Mouse (Mus musculus): Measurements from ENCODE around the gene Ctsk. TPM values are rescaled to one million over a fixed set of nuclear protein-coding genes. Genes with fewer than 3 reads are reported as not detected.
A peak's percentile ranks its signal among the peaks of the same experiment; 100 is the strongest.

The Ctsk gene
- polyA plus RNA-seq, 1 experiment = 1.2 TPM

GRCm38 (mm10) chr3:95486421-95486820, 12.6 kb upstream of the Ctsk start:
- Histone ChIP-seq H3K36me3 (ENCODE audit: control insufficient read depth, insufficient read depth, low read length) (no peaks in the 10 kb centered on the region), H3K27ac (ENCODE audit: control insufficient read depth, insufficient read depth, low read depth, low read length) (no peak overlapping the region), H3K27me3 (ENCODE audit: control insufficient read depth, insufficient read depth, low read length) (no peaks in the 10 kb centered on the region), H3K4me1 (ENCODE audit: control insufficient read depth, insufficient read depth, low read length) (no peaks in the 10 kb centered on the region), H3K4me3 (ENCODE audit: control insufficient read depth, low read depth, low read length) (no peak overlapping the region)
- TF ChIP-seq POLR2A (IDR thresholded peaks at IDR 0.05; ENCODE audit: control insufficient read depth, low read depth, low read length) (no peak), CTCF (IDR thresholded peaks at IDR 0.05; ENCODE audit: control insufficient read depth, insufficient read depth, insufficient replicate concordance, low read depth, low read length) (no peak)

- Histone ChIP-seq H3K4me1 (ENCODE audit: control insufficient read depth, insufficient read depth, low read length) (no peaks in the 10 kb centered on the region), H3K27ac (ENCODE audit: control insufficient read depth, insufficient read depth, low read depth, low read length) (no peak overlapping the region), H3K27me3 (ENCODE audit: control insufficient read depth, insufficient read depth, low read length) (no peaks in the 10 kb centered on the region), H3K4me3 (ENCODE audit: control insufficient read depth, low read depth, low read length) (no peak overlapping the region), H3K36me3 (ENCODE audit: control insufficient read depth, insufficient read depth, low read length) (no peaks in the 10 kb centered on the region)
- no peak for TF ChIP-seq POLR2A (IDR thresholded peaks at IDR 0.05; ENCODE audit: control insufficient read depth, low read depth, low read length)
- no peak for TF ChIP-seq CTCF (IDR thresholded peaks at IDR 0.05; ENCODE audit: control insufficient read depth, insufficient read depth, insufficient replicate concordance, low read depth, low read length)
These were observed 10.4 kb upstream of the Ctsk start for GRCm38 (mm10) chr3:95488679-95489078.

GRCm38 (mm10) chr3:95490238-95490637, 8.8 kb upstream of the Ctsk start:
- Histone ChIP-seq H3K36me3 (ENCODE audit: control insufficient read depth, insufficient read depth, low read length) (no peaks in the 10 kb centered on the region; the same call in 1 of the 2 replicates), H3K27me3 (ENCODE audit: control insufficient read depth, insufficient read depth, low read length) (no peaks in the 10 kb centered on the region), H3K4me1 (ENCODE audit: control insufficient read depth, insufficient read depth, low read length) (no peaks in the 10 kb centered on the region), H3K4me3 (ENCODE audit: control insufficient read depth, low read depth, low read length) (no peak overlapping the region), H3K27ac (ENCODE audit: control insufficient read depth, insufficient read depth, low read depth, low read length) (no peak overlapping the region)
- TF ChIP-seq POLR2A (IDR thresholded peaks at IDR 0.05; ENCODE audit: control insufficient read depth, low read depth, low read length) (no peak), CTCF (IDR thresholded peaks at IDR 0.05; ENCODE audit: control insufficient read depth, insufficient read depth, insufficient replicate concordance, low read depth, low read length) (no peak)

DNA sequence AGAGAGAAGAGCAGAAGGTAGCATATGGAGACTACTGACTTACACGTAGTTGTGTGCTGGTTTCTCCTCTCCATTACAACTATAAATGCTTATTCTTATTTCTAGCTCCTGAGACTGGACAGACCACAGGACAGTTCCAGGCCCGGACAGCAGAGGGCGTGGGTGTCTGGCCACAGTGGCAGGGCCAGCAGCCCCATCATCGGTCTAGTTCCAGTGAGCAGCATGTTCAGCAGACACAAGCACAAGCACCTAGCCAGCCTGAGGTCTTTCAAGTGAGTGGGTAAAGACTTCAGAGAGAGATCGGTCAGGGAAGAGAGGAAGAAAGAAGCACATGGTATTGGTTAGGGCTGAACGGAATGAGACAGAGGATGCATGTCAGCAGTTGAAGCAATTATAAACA, 4.7 kb upstream of the Ctsk start:
- H3K27ac ChIP-seq (ENCODE audit: control insufficient read depth, insufficient read depth, low read depth, low read length) = no peak overlapping the region
- no peaks in the 10 kb centered on the region for H3K4me1 ChIP-seq (ENCODE audit: control insufficient read depth, insufficient read depth, low read length)
- no peak overlapping the region for H3K4me3 ChIP-seq (ENCODE audit: control insufficient read depth, low read depth, low read length)
- H3K27me3 ChIP-seq (ENCODE audit: control insufficient read depth, insufficient read depth, low read length) = no peaks in the 10 kb centered on the region
- TF ChIP-seq POLR2A (IDR thresholded peaks at IDR 0.05; ENCODE audit: control insufficient read depth, low read depth, low read length) = no peak
- peak; percentile 54; the same call in 1 of the 2 replicates for TF ChIP-seq CTCF (IDR thresholded peaks at IDR 0.05; ENCODE audit: control insufficient read depth, insufficient read depth, insufficient replicate concordance, low read depth, low read length)
- no peaks in the 10 kb centered on the region; the same call in 1 of the 2 replicates for H3K36me3 ChIP-seq (ENCODE audit: control insufficient read depth, insufficient read depth, low read length)

GRCm38 (mm10) chr3:95498229-95498628, 827 bp upstream of the Ctsk start:
- no peak overlapping the region for H3K27ac ChIP-seq (ENCODE audit: control insufficient read depth, insufficient read depth, low read depth, low read length)
- H3K4me1 ChIP-seq (ENCODE audit: control insufficient read depth, insufficient read depth, low read length) = no peaks in the 10 kb centered on the region
- no peaks in the 10 kb centered on the region for H3K27me3 ChIP-seq (ENCODE audit: control insufficient read depth, insufficient read depth, low read length)
- H3K4me3 ChIP-seq (ENCODE audit: control insufficient read depth, low read depth, low read length) = no peak overlapping the region
- H3K36me3 ChIP-seq (ENCODE audit: control insufficient read depth, insufficient read depth, low read length) = no peaks in the 10 kb centered on the region; the same call in 1 of the 2 replicates
- no peak for TF ChIP-seq CTCF (IDR thresholded peaks at IDR 0.05; ENCODE audit: control insufficient read depth, insufficient read depth, insufficient replicate concordance, low read depth, low read length)

- Histone ChIP-seq H3K4me1 (ENCODE audit: control insufficient read depth, insufficient read depth, low read length) (no peaks in the 10 kb centered on the region), H3K36me3 (ENCODE audit: control insufficient read depth, insufficient read depth, low read length) (no peaks in the 10 kb centered on the region), H3K27me3 (ENCODE audit: control insufficient read depth, insufficient read depth, low read length) (no peaks in the 10 kb centered on the region), H3K27ac (ENCODE audit: control insufficient read depth, insufficient read depth, low read depth, low read length) (no peak overlapping the region), H3K4me3 (ENCODE audit: control insufficient read depth, low read depth, low read length) (no peak overlapping the region)
- TF ChIP-seq CTCF (IDR thresholded peaks at IDR 0.05; ENCODE audit: control insufficient read depth, insufficient read depth, insufficient replicate concordance, low read depth, low read length) (no peak), POLR2A (IDR thresholded peaks at IDR 0.05; ENCODE audit: control insufficient read depth, low read depth, low read length) (no peak)
These were observed 562 bp downstream of the Ctsk start for GRCm38 (mm10) chr3:95499496-95500140.

GRCm38 (mm10) chr3:95502312-95502711, 3.3 kb downstream of the Ctsk start:
- Histone ChIP-seq H3K4me3 (ENCODE audit: control insufficient read depth, low read depth, low read length) (no peak overlapping the region), H3K27me3 (ENCODE audit: control insufficient read depth, insufficient read depth, low read length) (no peaks in the 10 kb centered on the region), H3K27ac (ENCODE audit: control insufficient read depth, insufficient read depth, low read depth, low read length) (no peak overlapping the region), H3K36me3 (ENCODE audit: control insufficient read depth, insufficient read depth, low read length) (no peaks in the 10 kb centered on the region), H3K4me1 (ENCODE audit: control insufficient read depth, insufficient read depth, low read length) (no peaks in the 10 kb centered on the region)
- no peak for TF ChIP-seq POLR2A (IDR thresholded peaks at IDR 0.05; ENCODE audit: control insufficient read depth, low read depth, low read length)
- no peak for TF ChIP-seq CTCF (IDR thresholded peaks at IDR 0.05; ENCODE audit: control insufficient read depth, insufficient read depth, insufficient replicate concordance, low read depth, low read length)
